Mouse (Mus musculus): ENCODE measurements around the gene Mst1. TPM values are rescaled to one million over a fixed set of nuclear protein-coding genes. Genes with fewer than 3 reads are reported as not detected.

The Mst1 gene
- polyA plus RNA-seq, 1 experiment = 2.4 TPM

GRCm38 (mm10) chr9:108090611-108091120 lies 10.4 kb downstream of the Mst1 start:
- H3K36me3 ChIP-seq (ENCODE audit: control insufficient read depth) = peaks cover 86% of the 10 kb centered on the region
- no peaks in the 10 kb centered on the region; the same call in 1 of the 2 replicates for H3K27me3 ChIP-seq (ENCODE audit: control insufficient read depth)
- no peak for TF ChIP-seq TAL1 (IDR thresholded peaks at IDR 0.05; ENCODE audit: low read length)
- no peak for TF ChIP-seq GATA1 (IDR thresholded peaks at IDR 0.05; ENCODE audit: low read length)
- no peak overlapping the region for H3K4me3 ChIP-seq (replicated peaks)
- peaks cover 84% of the 10 kb centered on the region for H3K4me1 ChIP-seq (ENCODE audit: control insufficient read depth)
- no peaks in the 10 kb centered on the region for H3K9me3 ChIP-seq (ENCODE audit: control insufficient read depth, low read length)

GRCm38 (mm10) chr9:108093586-108093985 lies 13.3 kb downstream of the Mst1 start:
- peaks cover 86% of the 10 kb centered on the region for H3K36me3 ChIP-seq (ENCODE audit: control insufficient read depth)

GRCm38 (mm10) chr9:108094184-108094941 lies 14.1 kb downstream of the Mst1 start, which contains the start of gene Apeh:
Apeh (minus strand) TSS chr9:108094606.
- Histone ChIP-seq H3K36me3 (ENCODE audit: control insufficient read depth) (peaks cover 86% of the 10 kb centered on the region), H3K9me3 (ENCODE audit: control insufficient read depth, low read length) (no peaks in the 10 kb centered on the region), H3K27me3 (ENCODE audit: control insufficient read depth) (no peaks in the 10 kb centered on the region), H3K4me1 (ENCODE audit: control insufficient read depth) (peaks cover 85% of the 10 kb centered on the region), H3K4me3 (replicated peaks) (peak within 1 kb of the TSS; percentile 86)
- TF ChIP-seq GATA1 (IDR thresholded peaks at IDR 0.05; ENCODE audit: low read length) (no peak), TAL1 (IDR thresholded peaks at IDR 0.05; ENCODE audit: low read length) (no peak)

More at GRCm38 (mm10) chr9:108093586-108093985, 13.3 kb downstream of the Mst1 start:
- no peak for TF ChIP-seq GATA1 (IDR thresholded peaks at IDR 0.05; ENCODE audit: low read length)
- Histone ChIP-seq H3K4me1 (ENCODE audit: control insufficient read depth) (peaks cover 85% of the 10 kb centered on the region), H3K9me3 (ENCODE audit: control insufficient read depth, low read length) (no peaks in the 10 kb centered on the region), H3K4me3 (replicated peaks) (peak overlapping the region; percentile 86), H3K27me3 (ENCODE audit: control insufficient read depth) (no peaks in the 10 kb centered on the region; the same call in 1 of the 2 replicates)

- TF ChIP-seq GATA1 (IDR thresholded peaks at IDR 0.05; ENCODE audit: low read length) = peak; percentile 95
- peak; percentile 97 for TF ChIP-seq TAL1 (IDR thresholded peaks at IDR 0.05; ENCODE audit: low read length)
Measured at GRCm38 (mm10) chr9:108094998-108095411, 14.8 kb downstream of the Mst1 start.

GRCm38 (mm10) chr9:108095518-108095917 lies 15.3 kb downstream of the Mst1 start:
- TF ChIP-seq TAL1 (IDR thresholded peaks at IDR 0.05; ENCODE audit: low read length) = no peak
- no peak for TF ChIP-seq GATA1 (IDR thresholded peaks at IDR 0.05; ENCODE audit: low read length)

More at GRCm38 (mm10) chr9:108094998-108095411, 14.8 kb downstream of the Mst1 start:
- H3K36me3 ChIP-seq (ENCODE audit: control insufficient read depth) = peaks cover 86% of the 10 kb centered on the region
- H3K27me3 ChIP-seq (ENCODE audit: control insufficient read depth) = no peaks in the 10 kb centered on the region
- no peaks in the 10 kb centered on the region for H3K9me3 ChIP-seq (ENCODE audit: control insufficient read depth, low read length)
- H3K4me1 ChIP-seq (ENCODE audit: control insufficient read depth) = peaks cover 85% of the 10 kb centered on the region
- H3K4me3 ChIP-seq (replicated peaks) = peak overlapping the region; percentile 86

GRCm38 (mm10) chr9:108095949-108096712 lies 15.9 kb downstream of the Mst1 start:
- no peaks in the 10 kb centered on the region for H3K27me3 ChIP-seq (ENCODE audit: control insufficient read depth)
- no peak for TF ChIP-seq GATA1 (IDR thresholded peaks at IDR 0.05; ENCODE audit: low read length)
- TF ChIP-seq TAL1 (IDR thresholded peaks at IDR 0.05; ENCODE audit: low read length) = no peak
- peak overlapping the region; percentile 86 for H3K4me3 ChIP-seq (replicated peaks)
- H3K36me3 ChIP-seq (ENCODE audit: control insufficient read depth) = peaks cover 82% of the 10 kb centered on the region
- H3K4me1 ChIP-seq (ENCODE audit: control insufficient read depth) = peaks cover 77% of the 10 kb centered on the region
- H3K9me3 ChIP-seq (ENCODE audit: control insufficient read depth, low read length) = no peaks in the 10 kb centered on the region

More at GRCm38 (mm10) chr9:108095518-108095917, 15.3 kb downstream of the Mst1 start:
- peaks cover 80% of the 10 kb centered on the region for H3K4me1 ChIP-seq (ENCODE audit: control insufficient read depth)
- H3K9me3 ChIP-seq (ENCODE audit: control insufficient read depth, low read length) = no peaks in the 10 kb centered on the region
- peaks cover 82% of the 10 kb centered on the region for H3K36me3 ChIP-seq (ENCODE audit: control insufficient read depth)
- H3K27me3 ChIP-seq (ENCODE audit: control insufficient read depth) = no peaks in the 10 kb centered on the region
- H3K4me3 ChIP-seq (replicated peaks) = peak overlapping the region; percentile 86

GRCm38 (mm10) chr9:108099619-108100018 lies 19.4 kb downstream of the Mst1 start:
- Histone ChIP-seq H3K4me1 (ENCODE audit: control insufficient read depth) (peaks cover 74% of the 10 kb centered on the region), H3K4me3 (replicated peaks) (no peak overlapping the region), H3K9me3 (ENCODE audit: control insufficient read depth, low read length) (no peaks in the 10 kb centered on the region), H3K36me3 (ENCODE audit: control insufficient read depth) (peaks cover 74% of the 10 kb centered on the region), H3K27me3 (ENCODE audit: control insufficient read depth) (no peaks in the 10 kb centered on the region)
- no peak for TF ChIP-seq GATA1 (IDR thresholded peaks at IDR 0.05; ENCODE audit: low read length)

GRCm38 (mm10) chr9:108104766-108105548 lies 24.7 kb downstream of the Mst1 start:
- TF ChIP-seq TAL1 (IDR thresholded peaks at IDR 0.05; ENCODE audit: low read length) = no peak
- no peak for TF ChIP-seq GATA1 (IDR thresholded peaks at IDR 0.05; ENCODE audit: low read length)
- peaks cover 50% of the 10 kb centered on the region for H3K4me1 ChIP-seq (ENCODE audit: control insufficient read depth)
- H3K9me3 ChIP-seq (ENCODE audit: control insufficient read depth, low read length) = no peaks in the 10 kb centered on the region; the same call in none of the 2 replicates
- peak overlapping the region; percentile 54 for H3K4me3 ChIP-seq (replicated peaks)
- peaks cover 5% of the 10 kb centered on the region for H3K27me3 ChIP-seq (ENCODE audit: control insufficient read depth)
- peaks cover 30% of the 10 kb centered on the region for H3K36me3 ChIP-seq (ENCODE audit: control insufficient read depth)

Measured in erythroblast, embryonic 14.5 days (primary cell).